Mouse (Mus musculus) v-Abl transformed pro-B cells (cell line): ENCODE measurements around the gene Psmc3ip.

Source experiments
- in situ Hi-C, 2 experiments: fragments of 400-800 bp; cut with MboI; formaldehyde crosslinking; loops; one replicate each; pipeline ENCODE4 v1.15.1; 2025; ENCODE audit not compliant: unreplicated experiment in 2 of 2

Gene Psmc3ip

GRCm38 (mm10) chr11:101119761-101120544 lies 24.7 kb upstream of the Psmc3ip start, which contains the start of the genes Retreg3 and Tubg1:
TSS of gene Retreg3 (minus strand) at chr11:101119893.
TSS of gene Tubg1 (plus strand) at chr11:101119938.
- in situ Hi-C loops: loop anchor here in 1 of 2 experiments (5.0 kb wide), 1 partner anchor 38 kb away; the partner anchor contains the start of gene Coasy

- in situ Hi-C loops: loop anchor here in 1 of 2 experiments (5.0 kb wide), 1 partner anchor 37 kb away; the partner anchor contains the start of gene Coasy
Observed at GRCm38 (mm10) chr11:101119131-101119760, 24.0 kb upstream of the Psmc3ip start.

- in situ Hi-C loops: loop anchor here in 1 of 2 experiments (5.0 kb wide), 1 partner anchor 36 kb away; the partner anchor contains the start of gene Coasy
Observed at GRCm38 (mm10) chr11:101118105-101118504, 22.9 kb upstream of the Psmc3ip start.

- in situ Hi-C loops: loop anchor here in 1 of 2 experiments (5.0 kb wide), 1 partner anchor 33 kb away; the partner anchor contains the start of gene Coasy
Observed at GRCm38 (mm10) chr11:101115564-101115963, 20.3 kb upstream of the Psmc3ip start.

- in situ Hi-C loops: no loop called here
Observed at GRCm38 (mm10) chr11:101112186-101112585, 16.9 kb upstream of the Psmc3ip start.

GRCm38 (mm10) chr11:101111178-101111577 lies 15.9 kb upstream of the Psmc3ip start:
- in situ Hi-C loops: no loop called here

- in situ Hi-C loops: no loop called here
Observed at GRCm38 (mm10) chr11:101110708-101111107, 15.5 kb upstream of the Psmc3ip start.

- in situ Hi-C loops: no loop called here
Observed at GRCm38 (mm10) chr11:101109351-101109750, 14.1 kb upstream of the Psmc3ip start.

- in situ Hi-C loops: no loop called here
Observed at GRCm38 (mm10) chr11:101103011-101103410, 7.8 kb upstream of the Psmc3ip start.

GRCm38 (mm10) chr11:101098231-101098630 lies 3.0 kb upstream of the Psmc3ip start:
- in situ Hi-C loops: loop anchor here in 1 of 2 experiments (25.0 kb wide), 1 partner anchor 339 kb away; the partner anchor contains the start of genes Ifi35, Ptges3l, Rpl27 and Rundc1

GRCm38 (mm10) chr11:101094930-101095313 lies 314 bp downstream of the Psmc3ip start:
- in situ Hi-C loops: loop anchor here in 1 of 2 experiments (25.0 kb wide), 1 partner anchor 342 kb away; the partner anchor contains the start of genes Ifi35, Ptges3l, Rpl27 and Rundc1

- in situ Hi-C loops: loop anchor here in 1 of 2 experiments (25.0 kb wide), 1 partner anchor 347 kb away; the partner anchor contains the start of genes Ifi35, Ptges3l, Rpl27 and Rundc1
Observed at GRCm38 (mm10) chr11:101089931-101090330, 5.3 kb downstream of the Psmc3ip start.

- in situ Hi-C loops: loop anchor here in 1 of 2 experiments (25.0 kb wide), 1 partner anchor 350 kb away; the partner anchor contains the start of genes Ifi35, Ptges3l, Rpl27 and Rundc1
Observed at GRCm38 (mm10) chr11:101087682-101088055, 7.6 kb downstream of the Psmc3ip start.

- in situ Hi-C loops: loop anchor here in 1 of 2 experiments (25.0 kb wide), 1 partner anchor 350 kb away; the partner anchor contains the start of genes Ifi35, Ptges3l, Rpl27 and Rundc1
Observed at GRCm38 (mm10) chr11:101086756-101087681, 8.2 kb downstream of the Psmc3ip start, which contains the start of gene Mlx. TSS of gene Mlx (plus strand) at chr11:101087277.

- in situ Hi-C loops: loop anchor here in 1 of 2 experiments (25.0 kb wide), 1 partner anchor 351 kb away; the partner anchor contains the start of genes Ifi35, Ptges3l, Rpl27 and Rundc1
Observed at GRCm38 (mm10) chr11:101086323-101086674, 8.9 kb downstream of the Psmc3ip start.

GRCm38 (mm10) chr11:101085617-101086322 lies 9.5 kb downstream of the Psmc3ip start:
- in situ Hi-C loops: loop anchor here in 1 of 2 experiments (25.0 kb wide), 1 partner anchor 352 kb away; the partner anchor contains the start of genes Ifi35, Ptges3l, Rpl27 and Rundc1

GRCm38 (mm10) chr11:101084811-101085210 lies 10.4 kb downstream of the Psmc3ip start:
- in situ Hi-C loops: loop anchor here (5.0 to 25.0 kb wide), 4 partner anchors 32 to 352 kb away; partner anchors contain the start of genes Cntnap1 (in 1 of the 2), Ifi35 (in 1 of the 2), Plekhh3 (in 1 of the 2) and Ptges3l (in 1 of the 2)

GRCm38 (mm10) chr11:101084246-101084645 lies 11.0 kb downstream of the Psmc3ip start:
- in situ Hi-C loops: loop anchor here (5.0 to 25.0 kb wide), 4 partner anchors 33 to 353 kb away; partner anchors contain the start of genes Cntnap1 (in 1 of the 2), Ifi35 (in 1 of the 2), Plekhh3 (in 1 of the 2) and Ptges3l (in 1 of the 2)
